Mouse (Mus musculus) small intestine, adult 2 months (tissue): ENCODE results near the gene Pik3c2a. TPM values are rescaled to one million over a fixed set of nuclear protein-coding genes. Genes with fewer than 3 reads are reported as not detected.
A peak's percentile ranks its signal among the peaks of the same experiment; 100 is the strongest.

ENCODE experiments used
- H3K27ac ChIP-seq: fragments of 200-500 bp; 2 replicates; pipeline ENCODE4 v1.5.1; 2012; ENCODE audit warnings: low read depth, low read length, control low read depth, inconsistent platforms; ENCODE audit not compliant: insufficient read depth
- H3K27me3 ChIP-seq: fragments of 200-500 bp; 2 replicates; pipeline ENCODE4 v1.6.1; 2012; ENCODE audit warnings: mild to moderate bottlenecking, moderate library complexity, low read length, inconsistent platforms; ENCODE audit not compliant: control insufficient read depth, insufficient read depth
- H3K36me3 ChIP-seq: fragments of 200-500 bp; 2 replicates; pipeline ENCODE4 v1.6.1; 2012; ENCODE audit warnings: mild to moderate bottlenecking, low read length, control low read depth, inconsistent platforms; ENCODE audit not compliant: control insufficient read depth, insufficient read depth
- H3K4me1 ChIP-seq: fragments of 200-500 bp; 2 replicates; pipeline ENCODE4 v1.6.1; 2012; ENCODE audit warnings: low read length, inconsistent platforms, mixed read lengths; ENCODE audit not compliant: control insufficient read depth, insufficient read depth, insufficient read length
- H3K4me3 ChIP-seq: fragments of 200-500 bp; 2 replicates; pipeline ENCODE4 v1.5.1; 2012; ENCODE audit warnings: low read depth, mild to moderate bottlenecking, control low read depth, inconsistent platforms, low read length, moderate library complexity
- CTCF ChIP-seq: fragments of 200-500 bp; IDR thresholded peaks from 2 replicates; pipeline ENCODE4 v1.5.1; 2012; ENCODE audit warnings: low read depth, mild to moderate bottlenecking, control low read depth, inconsistent platforms, low read length, moderate library complexity, mixed read lengths; ENCODE audit not compliant: insufficient replicate concordance, insufficient read length; ENCODE audit errors: extremely low read depth
- POLR2A ChIP-seq: fragments of 200-500 bp; IDR thresholded peaks from 2 replicates; pipeline ENCODE4 v1.6.1; 2012; ENCODE audit warnings: low read depth, mild to moderate bottlenecking, control low read depth, inconsistent platforms, low read length, moderate library complexity
- WGBS: fragments of 180-500 bp; shearing (Covaris S2); methylation state at CpG from one replicate; pipeline ENCODE4 v1.1.7; 2018; 5-methylcytosine and 5-hydroxymethylcytosine counted together
- polyA plus RNA-seq: library from polyadenylated mRNA; depleted of rRNA; stranded (reverse); fragments of >200 nt; gene quantifications from 2 replicates; pipeline ENCODE4 v1.2.3, GENCODE M21; 2012; rRNA removed

Pik3c2a gene
- polyA plus RNA-seq, 1 experiment: 1.6 TPM

DNA sequence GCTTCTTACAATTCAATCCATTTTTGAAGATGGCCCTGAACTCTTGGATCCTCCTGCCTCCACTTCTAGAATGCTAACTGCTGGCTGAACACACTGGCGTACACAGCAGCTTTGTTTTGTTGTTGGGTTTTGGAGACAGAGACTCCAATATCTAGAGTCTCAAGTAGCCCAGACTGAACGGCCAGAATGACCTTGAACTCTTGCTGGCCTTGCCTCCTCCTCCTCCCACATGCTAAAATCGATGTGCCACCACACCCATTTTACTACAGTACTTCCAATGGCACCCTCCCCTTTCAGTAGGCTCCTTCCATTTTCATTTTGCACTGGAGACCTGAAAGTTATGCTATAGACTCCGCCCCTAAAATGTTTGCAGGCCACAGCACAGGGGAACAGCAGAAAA lies 142.1 kb downstream of the Pik3c2a start:
- Histone ChIP-seq H3K27ac (peak overlapping the region; percentile 89), H3K4me3 (no peak overlapping the region), H3K36me3 (peaks cover 2% of the 10 kb centered on the region; the same call in 1 of the 2 replicates), H3K4me1 (peaks cover 32% of the 10 kb centered on the region; the same call in 1 of the 2 replicates), H3K27me3 (no peaks in the 10 kb centered on the region)
- TF ChIP-seq POLR2A (no peak), CTCF (no peak)
- WGBS: 56% methylated on average over 4 of the region's 4 CpGs

DNA sequence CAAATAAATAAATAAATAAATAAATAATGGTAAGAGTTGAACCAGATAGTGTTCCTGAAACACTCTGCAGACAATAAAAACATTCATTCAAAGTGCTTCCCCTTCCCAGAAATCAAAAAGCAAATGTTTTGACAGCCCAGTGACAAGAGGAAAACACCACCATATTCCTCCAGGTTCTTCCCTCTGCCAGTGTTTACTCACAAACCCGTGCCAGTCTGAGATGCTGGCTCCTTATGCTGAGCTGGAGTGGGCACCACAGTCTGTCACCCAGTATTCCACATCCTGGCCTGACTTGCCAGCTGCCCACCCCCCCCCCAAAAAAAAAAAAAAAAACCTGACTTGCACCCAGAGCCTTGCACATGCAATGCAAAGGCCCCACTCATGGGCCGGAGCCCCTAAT lies 144.4 kb downstream of the Pik3c2a start:
- no peak overlapping the region for H3K4me3 ChIP-seq
- TF ChIP-seq POLR2A (no peak), CTCF (no peak)
- peaks cover 32% of the 10 kb centered on the region; the same call in 1 of the 2 replicates for H3K4me1 ChIP-seq
- H3K27ac ChIP-seq: no peak overlapping the region
- 54% methylated on average over 2 of the region's 2 CpGs for WGBS
- H3K27me3 ChIP-seq: no peaks in the 10 kb centered on the region
- H3K36me3 ChIP-seq: peaks cover 5% of the 10 kb centered on the region; the same call in 1 of the 2 replicates

DNA sequence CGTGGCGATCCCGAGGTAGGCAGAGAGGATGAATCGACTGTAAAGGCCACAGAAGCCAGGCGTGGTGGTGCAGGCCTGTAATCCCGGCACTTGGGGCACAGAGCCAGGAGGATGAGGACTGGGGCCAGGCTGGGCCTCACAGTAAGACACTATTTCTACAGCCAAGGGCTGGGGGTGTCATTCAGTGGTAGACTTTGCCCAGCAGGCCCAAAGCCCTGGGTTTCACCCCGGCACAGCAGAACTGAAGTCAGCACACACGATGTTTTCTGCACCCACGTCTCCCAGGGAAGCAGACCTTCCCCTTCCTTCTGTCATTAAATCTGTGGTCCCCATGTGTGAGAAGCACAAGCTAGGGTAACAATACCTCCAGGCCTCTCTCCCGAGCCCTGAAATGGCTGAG lies 144.9 kb downstream of the Pik3c2a start:
- H3K4me1 ChIP-seq: peaks cover 32% of the 10 kb centered on the region; the same call in 1 of the 2 replicates
- TF ChIP-seq CTCF: no peak
- 27% methylated on average over 10 of the region's 10 CpGs for WGBS
- H3K4me3 ChIP-seq: no peak overlapping the region
- H3K36me3 ChIP-seq: peaks cover 5% of the 10 kb centered on the region; the same call in 1 of the 2 replicates
- no peak overlapping the region for H3K27ac ChIP-seq
- H3K27me3 ChIP-seq: no peaks in the 10 kb centered on the region

DNA sequence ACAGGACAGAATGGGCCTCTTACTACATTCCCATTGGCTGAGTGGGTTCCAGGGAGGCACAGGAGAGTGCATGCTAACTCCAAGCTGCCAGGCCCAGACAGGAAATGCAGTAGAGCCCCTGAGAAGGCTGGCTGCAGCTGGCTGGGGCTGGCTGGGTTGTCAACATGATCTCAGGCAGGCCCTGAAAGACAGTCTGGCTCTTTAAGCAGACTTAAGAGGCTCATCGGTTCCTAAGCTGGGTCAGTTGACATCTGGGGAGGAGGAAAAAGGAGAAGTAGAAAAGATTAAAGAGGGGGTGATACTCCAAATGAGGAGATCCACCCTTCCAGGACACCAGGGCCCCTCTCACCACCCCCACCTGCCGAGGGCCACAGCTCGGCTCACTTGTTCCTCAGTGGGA lies 148.3 kb downstream of the Pik3c2a start:
- no peaks in the 10 kb centered on the region for H3K27me3 ChIP-seq
- 70% methylated on average over 3 of the region's 3 CpGs for WGBS
- H3K27ac ChIP-seq: no peak overlapping the region
- peaks cover 24% of the 10 kb centered on the region for H3K4me1 ChIP-seq
- peaks cover 5% of the 10 kb centered on the region; the same call in 1 of the 2 replicates for H3K36me3 ChIP-seq
- no peak for TF ChIP-seq CTCF
- TF ChIP-seq POLR2A: no peak
- no peak overlapping the region for H3K4me3 ChIP-seq

DNA sequence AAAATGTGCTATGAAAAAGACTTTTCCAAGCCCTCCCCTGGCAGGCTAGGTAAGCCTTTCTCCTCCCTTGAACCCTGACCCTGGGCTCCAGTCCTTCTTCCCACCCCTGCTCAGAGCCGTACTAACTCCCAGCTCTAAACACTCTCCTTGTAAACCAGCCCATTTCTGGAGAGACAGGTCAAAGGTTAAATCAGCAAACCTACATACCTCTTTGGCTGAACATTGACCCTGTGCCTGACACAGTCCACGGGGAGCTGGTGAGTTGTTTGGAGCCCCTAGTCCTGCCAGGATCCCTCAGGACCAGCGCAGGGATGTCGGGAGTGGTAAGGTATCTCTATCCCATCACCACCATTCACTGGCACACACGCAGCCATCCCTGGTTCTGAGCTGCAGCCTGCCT lies 150.9 kb downstream of the Pik3c2a start:
- Histone ChIP-seq H3K27me3 (no peaks in the 10 kb centered on the region), H3K36me3 (peaks cover 5% of the 10 kb centered on the region; the same call in 1 of the 2 replicates), H3K4me1 (peaks cover 34% of the 10 kb centered on the region), H3K27ac (peak overlapping the region; percentile 35), H3K4me3 (no peak overlapping the region)
- TF ChIP-seq CTCF (no peak), POLR2A (no peak)
- 30% methylated on average over 5 of the region's 5 CpGs for WGBS

DNA sequence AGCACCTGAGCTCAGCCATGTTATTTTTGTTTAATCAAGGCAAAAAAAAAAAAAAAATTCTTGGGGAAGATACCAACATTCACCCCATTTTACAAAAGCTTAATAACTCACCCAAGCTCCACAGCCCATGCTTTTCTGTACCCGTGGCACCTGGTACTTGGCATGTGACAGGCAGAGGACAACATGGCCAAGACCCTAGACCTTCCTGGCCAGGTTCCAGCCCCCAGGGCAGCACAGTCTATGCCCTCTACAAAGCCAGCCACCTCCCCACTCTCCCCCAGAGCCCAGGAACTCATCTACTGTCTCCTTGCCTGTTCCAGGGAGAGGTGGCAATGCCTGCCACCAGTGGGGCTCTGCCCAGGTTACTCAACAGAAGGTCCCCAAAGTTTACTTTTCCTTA lies 152.7 kb downstream of the Pik3c2a start:
- no peak for TF ChIP-seq POLR2A
- no peak for TF ChIP-seq CTCF
- Histone ChIP-seq H3K27me3 (no peaks in the 10 kb centered on the region), H3K4me1 (peaks cover 48% of the 10 kb centered on the region), H3K36me3 (0 out of 2 replicates have a peak, but pooled peaks cover 2% of the 10 kb centered on the region), H3K4me3 (no peak overlapping the region), H3K27ac (no peak overlapping the region)
- WGBS: 83% methylated on average over 1 of the region's 1 CpGs

DNA sequence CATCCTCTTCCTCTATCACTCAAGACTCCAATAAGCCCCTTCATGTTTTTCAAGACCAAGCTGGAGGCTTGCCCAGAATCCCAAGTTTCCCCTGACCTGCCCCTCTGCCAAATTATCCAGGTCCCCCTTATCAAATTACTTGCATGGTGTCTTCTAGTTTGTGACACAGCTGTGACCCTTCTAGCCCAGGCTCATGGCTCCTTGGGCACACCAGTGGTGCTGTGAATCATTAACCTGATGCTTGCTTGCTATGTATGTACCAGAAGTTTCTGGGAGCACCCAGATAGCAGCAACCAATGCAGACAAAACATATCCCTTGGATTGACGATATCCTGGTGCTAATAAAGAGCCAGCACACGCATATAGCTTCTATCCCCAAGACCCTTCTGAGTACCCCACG lies 154.3 kb downstream of the Pik3c2a start:
- peaks cover 59% of the 10 kb centered on the region for H3K4me1 ChIP-seq
- WGBS: 38% methylated on average over 3 of the region's 3 CpGs
- H3K4me3 ChIP-seq: no peak overlapping the region
- no peaks in the 10 kb centered on the region for H3K27me3 ChIP-seq
- peak overlapping the region; percentile 89 for H3K27ac ChIP-seq
- TF ChIP-seq CTCF (no peak), POLR2A (no peak)
- no peaks in the 10 kb centered on the region for H3K36me3 ChIP-seq

DNA sequence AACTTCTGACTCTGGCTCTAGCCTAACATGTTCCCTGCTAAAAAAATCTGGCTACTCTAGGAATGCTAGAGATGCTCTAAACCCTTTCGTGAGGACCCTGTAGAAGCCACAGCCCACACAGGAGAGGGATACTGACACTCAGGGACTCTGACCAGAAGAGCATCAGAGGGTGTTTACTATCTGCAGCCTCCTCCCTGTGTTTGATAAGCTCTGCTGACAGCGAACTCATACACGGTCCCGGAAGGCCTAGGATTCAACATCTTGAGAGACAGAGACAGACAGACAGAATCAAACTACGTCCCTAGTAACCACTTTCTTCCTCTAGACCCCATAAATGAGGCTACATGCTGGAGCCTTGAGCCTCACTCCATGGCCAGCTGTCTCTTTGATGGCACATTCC lies 155.3 kb downstream of the Pik3c2a start:
- Histone ChIP-seq H3K4me3 (no peak overlapping the region), H3K36me3 (no peaks in the 10 kb centered on the region), H3K4me1 (peaks cover 59% of the 10 kb centered on the region), H3K27me3 (no peaks in the 10 kb centered on the region), H3K27ac (peak overlapping the region; percentile 89)
- 39% methylated on average over 5 of the region's 5 CpGs for WGBS
- TF ChIP-seq CTCF (no peak), POLR2A (no peak)

Other genes with a start within 250 kb of the Pik3c2a start
- gene Plekha7, start 135.1 kb downstream of the Pik3c2a start, polyA plus RNA-seq: 18.8 and 38.2 TPM in 2 replicates
- gene Rps13, start 109.3 kb downstream of the Pik3c2a start, polyA plus RNA-seq: 15.1 and 40.2 TPM in 2 replicates
- gene Nucb2, start 60.9 kb upstream of the Pik3c2a start, polyA plus RNA-seq: 1.1 TPM in 2 replicates